12 mouse cellular contexts compared by ENCODE assay signal in genomic region chr5:21264352-21265021, GRCm38 (mm10).
DNase-seq lines count a peak whose midpoint lies in the region; ATAC-seq lines count a peak whose summit lies in the region.
"Had no signal": no experiment of that assay in that cellular context is flagged by ENCODE, and none has a peak within 500 bp of the region (broad histone marks: within the 10 kb centered on the region; RNA-seq: fewer than 3 reads in every experiment).

No protein-coding gene starts in this region.

- H3K4me2 ChIP-seq in intestine, embryonic 14.5 days (ENCODE audit: low read length) = no peak overlapping the region
- no peak overlapping the region for H3K4me2 ChIP-seq in intestine, embryonic 15.5 days (replicated peaks)
- no peak overlapping the region for H3K4me2 ChIP-seq in embryonic facial prominence, embryonic 11.5 days (ENCODE audit: low read depth, low read length)
- H3K4me2 ChIP-seq in forebrain, embryonic 15.5 days (replicated peaks) = no peak overlapping the region
- H3K4me2 ChIP-seq in midbrain, embryonic 13.5 days (replicated peaks) = no peak overlapping the region
- H3K4me2 ChIP-seq: limb, embryonic 15.5 days had no signal

- no peaks in the 10 kb centered on the region for H3K27me3 ChIP-seq in intestine, embryonic 14.5 days (replicated peaks; ENCODE audit: control insufficient read depth, insufficient read depth, low read length)
- H3K27me3 ChIP-seq in intestine, embryonic 15.5 days (replicated peaks) = no peaks in the 10 kb centered on the region
- H3K27me3 ChIP-seq in embryonic facial prominence, embryonic 11.5 days (ENCODE audit: control insufficient read depth, insufficient read depth, low read length) = no peaks in the 10 kb centered on the region
- no peaks in the 10 kb centered on the region for H3K27me3 ChIP-seq in forebrain, embryonic 15.5 days
- no peaks in the 10 kb centered on the region for H3K27me3 ChIP-seq in midbrain, embryonic 13.5 days
- H3K27me3 ChIP-seq: limb, embryonic 15.5 days had no signal

- no peaks in the 10 kb centered on the region for H3K36me3 ChIP-seq in intestine, embryonic 14.5 days (ENCODE audit: control insufficient read depth, insufficient read depth, low read length)
- no peaks in the 10 kb centered on the region for H3K36me3 ChIP-seq in intestine, embryonic 15.5 days
- no peaks in the 10 kb centered on the region for H3K36me3 ChIP-seq in embryonic facial prominence, embryonic 11.5 days (replicated peaks; ENCODE audit: control insufficient read depth, insufficient read depth, low read depth, low read length)
- no peaks in the 10 kb centered on the region for H3K36me3 ChIP-seq in forebrain, embryonic 15.5 days
- no peaks in the 10 kb centered on the region for H3K36me3 ChIP-seq in midbrain, embryonic 13.5 days
- H3K36me3 ChIP-seq: heart, embryonic 10.5 days; limb, embryonic 15.5 days had no signal

- ATAC-seq in intestine, embryonic 14.5 days (replicated peaks; ENCODE audit: low FRiP score, low TSS enrichment, low read depth) = 0 out of 2 replicates have a peak, but pooled peaks have one; percentile 43
- no peak for ATAC-seq in intestine, embryonic 15.5 days
- peak; percentile 78 for ATAC-seq in embryonic facial prominence, embryonic 11.5 days (replicated peaks; ENCODE audit: insufficient number of reproducible peaks, low FRiP score, low TSS enrichment, low read depth)
- peak; percentile 70 for ATAC-seq in forebrain, embryonic 15.5 days (replicated peaks)
- peak; percentile 70 for ATAC-seq in midbrain, embryonic 13.5 days
- ATAC-seq in erythroid progenitor cell, adult 5-6 weeks (replicated peaks; ENCODE audit: low FRiP score, poor library complexity, severe bottlenecking) = no peak

- H3K4me3 ChIP-seq in intestine, embryonic 14.5 days (ENCODE audit: low read depth, low read length) = no peak overlapping the region
- no peak overlapping the region for H3K4me3 ChIP-seq in intestine, embryonic 15.5 days (replicated peaks)
- H3K4me3 ChIP-seq in embryonic facial prominence, embryonic 11.5 days (ENCODE audit: low read depth, low read length) = no peak overlapping the region
- H3K4me3 ChIP-seq in forebrain, embryonic 15.5 days = no peak overlapping the region
- no peak overlapping the region for H3K4me3 ChIP-seq in midbrain, embryonic 13.5 days (replicated peaks)
- H3K4me3 ChIP-seq: gastrocnemius, adult 2 months; heart, embryonic 10.5 days; left cerebral cortex, adult 2 months; limb, embryonic 15.5 days had no signal

- 92% methylated on average over 8 of the region's 8 CpGs for WGBS in intestine, embryonic 14.5 days
- 89% methylated on average over 8 of the region's 8 CpGs for WGBS in intestine, embryonic 15.5 days
- whole genome bisulfite sequencing in embryonic facial prominence, embryonic 11.5 days = 79% methylated on average over 8 of the region's 8 CpGs
- 58% methylated on average over 8 of the region's 8 CpGs for WGBS in forebrain, embryonic 15.5 days
- WGBS in midbrain, embryonic 13.5 days = 78% methylated on average over 8 of the region's 8 CpGs

- H3K4me1 ChIP-seq in intestine, embryonic 14.5 days (replicated peaks; ENCODE audit: control insufficient read depth, insufficient read depth, low read length) = peaks cover 6% of the 10 kb centered on the region; the same call in 1 of the 2 replicates
- H3K4me1 ChIP-seq in intestine, embryonic 15.5 days (replicated peaks) = 0 out of 2 replicates have a peak, but pooled peaks cover 2% of the 10 kb centered on the region
- no peaks in the 10 kb centered on the region for H3K4me1 ChIP-seq in embryonic facial prominence, embryonic 11.5 days (ENCODE audit: control insufficient read depth, insufficient read depth, low read length)
- H3K4me1 ChIP-seq in forebrain, embryonic 15.5 days = peaks cover 25% of the 10 kb centered on the region
- peaks cover 33% of the 10 kb centered on the region for H3K4me1 ChIP-seq in midbrain, embryonic 13.5 days (replicated peaks)

- no peaks in the 10 kb centered on the region for H3K9me3 ChIP-seq in intestine, embryonic 14.5 days (ENCODE audit: control insufficient read depth, low read length)
- no peaks in the 10 kb centered on the region for H3K9me3 ChIP-seq in intestine, embryonic 15.5 days
- H3K9me3 ChIP-seq in embryonic facial prominence, embryonic 11.5 days (replicated peaks; ENCODE audit: control insufficient read depth, low read length) = no peaks in the 10 kb centered on the region
- no peaks in the 10 kb centered on the region for H3K9me3 ChIP-seq in forebrain, embryonic 15.5 days
- H3K9me3 ChIP-seq in midbrain, embryonic 13.5 days = no peaks in the 10 kb centered on the region
- H3K9me3 ChIP-seq: heart, embryonic 10.5 days; limb, embryonic 15.5 days had no signal

- no peak overlapping the region for H3K27ac ChIP-seq in intestine, embryonic 14.5 days (ENCODE audit: low read depth)
- H3K27ac ChIP-seq in intestine, embryonic 15.5 days = no peak overlapping the region
- H3K27ac ChIP-seq in embryonic facial prominence, embryonic 11.5 days (replicated peaks; ENCODE audit: low read depth, low read length) = no peak overlapping the region
- H3K27ac ChIP-seq in forebrain, embryonic 15.5 days (replicated peaks) = 0 out of 2 replicates have a peak overlapping the region, but pooled peaks have one; percentile 73
- H3K27ac ChIP-seq in midbrain, embryonic 13.5 days = peak overlapping the region; percentile 81
- H3K27ac ChIP-seq: gastrocnemius, adult 2 months; heart, embryonic 10.5 days; left cerebral cortex, adult 2 months; limb, embryonic 15.5 days had no signal

- no peak for DNase-seq in intestine, embryonic 14.5 days (ENCODE audit: low spot score)
- DNase-seq in embryonic facial prominence, embryonic 11.5 days (ENCODE audit: low spot score) = no peak
- DNase-seq in embryo, embryonic 9.5 days (ENCODE audit: extremely low spot score) = no peak
- DNase-seq in c-Kit-positive CD71-positive TER-119-positive erythroid progenitor cells, embryonic 14.5 days (ENCODE audit: low spot score) = no peak

- H3K9ac ChIP-seq in intestine, embryonic 14.5 days (ENCODE audit: low read length) = no peak overlapping the region
- H3K9ac ChIP-seq in intestine, embryonic 15.5 days = no peak overlapping the region
- H3K9ac ChIP-seq in embryonic facial prominence, embryonic 11.5 days (replicated peaks; ENCODE audit: low read length) = no peak overlapping the region
- no peak overlapping the region for H3K9ac ChIP-seq in forebrain, embryonic 15.5 days (replicated peaks)
- no peak overlapping the region for H3K9ac ChIP-seq in midbrain, embryonic 13.5 days (replicated peaks)
- H3K9ac ChIP-seq: limb, embryonic 15.5 days had no signal

Comparison
In these comparisons a context has a peak if more than half of its experiments do, and no peak if none do; other contexts are left out.
1. ATAC-seq: peak in intestine, embryonic 14.5 days (single experiment), embryonic facial prominence, embryonic 11.5 days (single experiment), forebrain, embryonic 15.5 days (single experiment) and midbrain, embryonic 13.5 days (single experiment); none in intestine, embryonic 15.5 days (single experiment) and erythroid progenitor cell, adult 5-6 weeks (single experiment).
2. H3K27ac ChIP-seq: peak in forebrain, embryonic 15.5 days (single experiment) and midbrain, embryonic 13.5 days (single experiment); none in intestine, embryonic 14.5 days (single experiment), intestine, embryonic 15.5 days (single experiment) and embryonic facial prominence, embryonic 11.5 days (single experiment).